Comparison of ENCODE assay signal across 13 mouse cellular contexts in the genomic region with DNA sequence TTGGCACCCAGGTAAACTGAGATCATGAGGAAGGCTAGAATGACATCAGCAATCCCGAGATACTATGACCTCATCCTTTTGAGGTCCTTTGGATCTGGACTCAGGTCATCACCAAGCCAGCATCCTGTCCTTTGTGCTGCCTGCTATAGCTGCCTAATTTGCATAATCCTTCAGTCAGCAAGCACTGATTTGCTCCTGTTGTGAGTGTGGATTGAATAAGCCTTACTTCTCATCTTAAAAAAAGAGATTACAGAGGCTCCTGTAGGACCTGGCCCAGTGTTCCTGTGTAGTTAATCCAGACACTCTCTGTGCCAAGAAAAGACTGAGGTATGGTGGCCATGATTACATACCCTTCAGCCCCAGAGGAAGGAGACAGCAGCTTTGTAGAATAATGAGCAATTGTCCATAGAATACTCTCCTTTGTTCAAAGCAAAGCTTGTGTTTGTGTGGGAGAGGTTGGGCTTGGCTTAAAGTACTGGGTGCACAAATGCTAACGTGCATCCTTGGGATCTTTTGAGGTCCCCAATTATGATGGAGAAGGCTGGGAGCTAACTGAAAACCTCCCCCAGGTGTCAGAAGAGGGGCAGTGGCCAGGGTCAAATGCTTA. TPM values are rescaled to one million over a fixed set of nuclear protein-coding genes. Genes with fewer than 3 reads are reported as not detected.
DNase-seq lines count a peak whose midpoint lies in the region; ATAC-seq lines count a peak whose summit lies in the region.
"Had no signal": no experiment of that assay in that cellular context is flagged by ENCODE, and none has a peak within 500 bp of the region (broad histone marks: within the 10 kb centered on the region; RNA-seq: fewer than 3 reads in every experiment).

No protein-coding gene starts in this region.

- no peak overlapping the region for H3K4me2 ChIP-seq in forebrain, embryonic 15.5 days (replicated peaks)
- H3K4me2 ChIP-seq in midbrain, embryonic 11.5 days: no peak overlapping the region
- H3K4me2 ChIP-seq: heart, embryonic 15.5 days; liver, embryonic 13.5 days; neural tube, embryonic 12.5 days had no signal

- H3K9me3 ChIP-seq in forebrain, embryonic 15.5 days: no peaks in the 10 kb centered on the region
- no peaks in the 10 kb centered on the region for H3K9me3 ChIP-seq in midbrain, embryonic 11.5 days (ENCODE audit: control insufficient read depth, low read length)
- H3K9me3 ChIP-seq: heart, embryonic 15.5 days; liver, embryonic 13.5 days; neural tube, embryonic 12.5 days had no signal

- no peak overlapping the region for H3K4me3 ChIP-seq in forebrain, embryonic 15.5 days
- H3K4me3 ChIP-seq in midbrain, embryonic 11.5 days (ENCODE audit: low read depth, low read length): no peak overlapping the region
- H3K4me3 ChIP-seq: heart, embryonic 15.5 days; liver, embryonic 13.5 days; neural tube, embryonic 12.5 days had no signal

- ATAC-seq in forebrain, embryonic 15.5 days (replicated peaks): peak; percentile 23; the same call in 1 of the 2 replicates
- ATAC-seq in midbrain, embryonic 11.5 days (ENCODE audit: low FRiP score): peak; percentile 53; the same call in 1 of the 2 replicates
- no peak for ATAC-seq in inflammation-experienced regulatory T-cells, adult 6 months

- H3K36me3 ChIP-seq in forebrain, embryonic 15.5 days: no peaks in the 10 kb centered on the region
- no peaks in the 10 kb centered on the region for H3K36me3 ChIP-seq in midbrain, embryonic 11.5 days (ENCODE audit: control insufficient read depth, insufficient read depth, low read length)
- H3K36me3 ChIP-seq: heart, embryonic 15.5 days; liver, embryonic 13.5 days; neural tube, embryonic 12.5 days had no signal

- peaks cover 17% of the 10 kb centered on the region for H3K4me1 ChIP-seq in forebrain, embryonic 15.5 days
- H3K4me1 ChIP-seq in midbrain, embryonic 11.5 days (ENCODE audit: control insufficient read depth, insufficient read depth, low read length): peaks cover 11% of the 10 kb centered on the region
- H3K4me1 ChIP-seq: heart, embryonic 15.5 days; liver, embryonic 13.5 days had no signal

- WGBS in forebrain, embryonic 15.5 days: 2% methylated on average over 2 of the region's 2 CpGs
- WGBS in midbrain, embryonic 11.5 days: 9% methylated on average over 2 of the region's 2 CpGs

- H3K27me3 ChIP-seq in forebrain, embryonic 15.5 days: no peaks in the 10 kb centered on the region
- no peaks in the 10 kb centered on the region for H3K27me3 ChIP-seq in midbrain, embryonic 11.5 days (ENCODE audit: control insufficient read depth, insufficient read depth, low read length)
- H3K27me3 ChIP-seq: heart, embryonic 15.5 days; liver, embryonic 13.5 days; neural tube, embryonic 12.5 days had no signal

- no peak overlapping the region for H3K9ac ChIP-seq in forebrain, embryonic 15.5 days (replicated peaks)
- H3K9ac ChIP-seq in midbrain, embryonic 11.5 days (ENCODE audit: low read length): peak overlapping the region; percentile 27; the same call in 1 of the 2 replicates
- H3K9ac ChIP-seq: heart, embryonic 15.5 days; liver, embryonic 13.5 days; neural tube, embryonic 12.5 days had no signal

- H3K27ac ChIP-seq in forebrain, embryonic 15.5 days (replicated peaks): peak overlapping the region; percentile 76
- H3K27ac ChIP-seq in midbrain, embryonic 11.5 days (ENCODE audit: low read depth, low read length): peak overlapping the region; percentile 44; the same call in 1 of the 2 replicates
- H3K27ac ChIP-seq: heart, embryonic 15.5 days; liver, embryonic 13.5 days; neural tube, embryonic 12.5 days had no signal

- DNase-seq in ES-CJ7 (ENCODE audit: low read depth, low spot score) (peak; percentile 52), ZHBTc4 (ENCODE audit: low read depth, low spot score) (peak; percentile 57)
- DNase-seq in midbrain, embryonic 11.5 days (ENCODE audit: low spot score, missing footprints): peak; percentile 89
- no peak for DNase-seq in urinary bladder, postnatal 25 days (ENCODE audit: low spot score)
- no peak for DNase-seq in spleen, adult 12 weeks (ENCODE audit: low spot score)
- DNase-seq: cerebellum, adult 11 months; kidney, adult 8-10 months; liver, embryonic 13.5 days; right cerebral cortex, postnatal 4 days had no signal

RNA-seq across cellular contexts. Expression of gene Sorl1, which starts 50.4 kb away (rescaled TPM):
- 18.3 and 18.8 TPM in 2 replicates for polyA plus RNA-seq in forebrain, embryonic 15.5 days (2015; fragmentation: Nextera tagmentation; extraction: Ambion mirVana)
- polyA plus RNA-seq in midbrain, embryonic 11.5 days (2014; fragmentation: Nextera tagmentation; extraction: Ambion mirVana): 3.1 and 3.8 TPM in 2 replicates
- 10 to 100 TPM; 27.5 to 44.9 (median 29.1) TPM for polyA plus RNA-seq in inflammation-experienced regulatory T-cells, adult 6 months (2017; shearing (Covaris generic))

Comparison
In these comparisons a context has a peak if more than half of its experiments do, and no peak if none do; other contexts are left out.
1. DNase-seq: peak in ES-CJ7 (single experiment), ZHBTc4 (single experiment) and midbrain, embryonic 11.5 days (single experiment); none in urinary bladder, postnatal 25 days (single experiment) and spleen, adult 12 weeks (single experiment).